Mouse (Mus musculus) liver, adult 2 months (tissue): ENCODE data around the gene Tmco4. TPM values are rescaled to one million over a fixed set of nuclear protein-coding genes. Genes with fewer than 3 reads are reported as not detected.

Experiments
- DNase-seq: peaks from one replicate; pipeline ENCODE4 v3.0.0-alpha.2; 2011; ENCODE audit warnings: low read depth, low spot score; ENCODE audit errors: extremely low read depth
- H3K27ac ChIP-seq: fragments of 200-500 bp; replicated peaks from 2 replicates; pipeline ENCODE4 v1.5.1; 2012; ENCODE audit warnings: low read depth, mild to moderate bottlenecking, control low read depth, inconsistent platforms, low read length; ENCODE audit not compliant: insufficient read depth
- H3K27me3 ChIP-seq: fragments of 200-500 bp; 2 replicates; pipeline ENCODE4 v1.6.1; 2012; ENCODE audit warnings: mild to moderate bottlenecking, moderate library complexity, low read length, inconsistent platforms; ENCODE audit not compliant: control insufficient read depth, insufficient read depth
- H3K36me3 ChIP-seq: fragments of 200-500 bp; 2 replicates; pipeline ENCODE4 v1.6.1; 2012; ENCODE audit warnings: low read length, inconsistent platforms; ENCODE audit not compliant: control insufficient read depth, insufficient read depth
- H3K4me1 ChIP-seq: fragments of 200-500 bp; 2 replicates; pipeline ENCODE4 v1.6.1; 2011; ENCODE audit warnings: low read length; ENCODE audit not compliant: control insufficient read depth, insufficient read depth
- H3K4me3 ChIP-seq: fragments of 200-500 bp; 2 replicates; pipeline ENCODE4 v1.5.1; 2011; ENCODE audit warnings: low read depth, mild to moderate bottlenecking, control low read depth, low read length, moderate library complexity; ENCODE audit not compliant: insufficient read depth
- H3K79me2 ChIP-seq: fragments of 200-500 bp; 2 replicates; pipeline ENCODE4 v1.6.1; 2012; ENCODE audit warnings: inconsistent platforms, mild to moderate bottlenecking, low read length, moderate library complexity; ENCODE audit not compliant: control insufficient read depth, insufficient read depth
- H3K9ac ChIP-seq: fragments of 200-500 bp; 2 replicates; pipeline ENCODE4 v1.6.1; 2012; ENCODE audit warnings: low read depth, mild to moderate bottlenecking, control low read depth, inconsistent platforms, low read length
- CTCF ChIP-seq: fragments of 200-500 bp; IDR thresholded peaks from 2 replicates; pipeline ENCODE4 v1.5.1; 2011; ENCODE audit warnings: low read depth, low read length, control low read depth
- POLR2A ChIP-seq: fragments of 200-500 bp; IDR thresholded peaks from 2 replicates; pipeline ENCODE4 v1.6.1; 2011; ENCODE audit warnings: low read length, control low read depth; ENCODE audit not compliant: insufficient read depth; ENCODE audit errors: extremely low read depth
- WGBS: fragments of 180-500 bp; shearing (Covaris S2); methylation state at CpG from one replicate; pipeline ENCODE4 v1.1.7; 2018; 5-methylcytosine and 5-hydroxymethylcytosine counted together
- polyA plus RNA-seq: library from polyadenylated mRNA; depleted of rRNA; stranded (reverse); fragments of >200 nt; gene quantifications from 2 replicates; pipeline ENCODE4 v1.2.3, GENCODE M21; 2012
- total RNA-seq: library from RNA; depleted of rRNA; stranded (reverse); fragments of >200 nt; gene quantifications from 2 replicates; pipeline ENCODE4 v1.2.3, GENCODE M21; 2014

Tmco4 gene
- total and polyA plus RNA-seq, 2 experiments: 10.2 to 15.3 TPM

DNA sequence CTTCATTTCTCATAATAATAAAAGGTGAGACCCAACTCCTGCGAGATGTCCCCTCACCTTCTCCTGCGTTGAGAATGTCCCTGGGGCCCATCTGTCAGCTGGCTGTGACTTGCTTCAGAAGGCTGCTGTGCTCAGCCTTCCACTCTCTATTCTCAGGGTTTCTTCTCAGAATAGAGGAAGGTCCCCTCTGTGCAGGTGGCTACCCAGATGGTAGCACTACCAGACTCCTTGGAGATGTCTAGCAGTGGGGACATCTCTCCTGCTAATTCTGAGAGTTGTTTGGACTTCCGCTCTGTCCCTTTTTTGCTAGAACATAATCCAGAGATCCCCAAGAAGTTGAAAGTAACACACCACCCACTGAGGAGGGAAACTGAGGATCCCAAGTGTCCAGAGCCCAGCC, 62.3 kb downstream of the Tmco4 start:
- H3K4me1 ChIP-seq: no peaks in the 10 kb centered on the region
- WGBS: 97% methylated on average over 3 of the region's 3 CpGs
- no peaks in the 10 kb centered on the region for H3K79me2 ChIP-seq
- H3K27ac ChIP-seq: no peak overlapping the region
- H3K36me3 ChIP-seq: peaks cover 2% of the 10 kb centered on the region
- H3K4me3 ChIP-seq: no peak overlapping the region
- TF ChIP-seq POLR2A (no peak), CTCF (no peak)
- H3K9ac ChIP-seq: no peak overlapping the region
- no peak for DNase-seq
- no peaks in the 10 kb centered on the region for H3K27me3 ChIP-seq

GRCm38 (mm10) chr4:139035799-139036198, 63.1 kb downstream of the Tmco4 start:
- 90% methylated on average over 3 of the region's 3 CpGs for WGBS
- Histone ChIP-seq H3K4me3 (no peak overlapping the region), H3K36me3 (peaks cover 2% of the 10 kb centered on the region), H3K27ac (no peak overlapping the region), H3K4me1 (no peaks in the 10 kb centered on the region), H3K27me3 (no peaks in the 10 kb centered on the region), H3K9ac (no peak overlapping the region), H3K79me2 (no peaks in the 10 kb centered on the region)
- DNase-seq: peak; percentile 15
- TF ChIP-seq POLR2A (no peak), CTCF (no peak)

DNA sequence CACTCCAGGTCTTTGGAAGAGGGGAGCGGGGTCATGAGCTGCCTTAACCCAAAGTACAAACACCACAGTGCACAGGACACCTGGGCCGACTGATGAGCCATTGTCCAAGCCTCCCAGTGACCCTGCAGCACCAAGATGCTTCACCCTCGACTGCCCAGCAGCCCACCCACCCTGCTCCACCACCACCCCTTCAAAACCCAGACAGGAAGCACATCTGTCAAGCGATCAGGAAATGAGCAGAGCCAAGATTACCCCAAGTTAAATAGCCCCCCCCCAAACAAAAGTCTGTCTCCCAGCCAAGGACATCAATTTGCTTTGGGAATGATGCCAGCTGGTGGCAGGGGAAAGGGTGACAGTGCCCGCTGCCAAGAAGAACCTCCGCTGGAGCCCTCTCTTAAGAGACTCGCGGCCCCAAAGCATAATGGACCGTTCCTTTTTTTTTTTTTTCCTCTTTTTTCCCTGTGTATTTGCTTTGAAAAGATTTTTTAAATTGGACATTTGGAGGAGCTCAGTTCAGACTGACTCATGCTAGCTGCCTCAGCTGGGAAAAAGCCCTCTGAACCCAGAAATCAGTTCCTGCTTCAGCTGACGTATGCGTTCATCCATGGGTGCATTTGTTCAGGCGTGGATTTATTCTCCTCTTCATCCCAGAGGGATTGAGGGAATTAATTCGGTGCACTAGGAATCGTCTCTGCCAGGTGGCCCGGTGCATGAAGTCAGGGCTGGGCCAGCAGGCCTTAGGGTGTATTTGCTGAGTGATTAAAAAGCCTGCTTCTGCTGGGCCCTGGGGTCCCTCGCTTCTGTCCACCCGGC, 65.3 kb downstream of the Tmco4 start:
- WGBS: 55% methylated on average over 17 of the region's 17 CpGs
- peak; percentile 9 for DNase-seq
- TF ChIP-seq CTCF: no peak
- no peak for TF ChIP-seq POLR2A
- Histone ChIP-seq H3K4me1 (no peaks in the 10 kb centered on the region), H3K36me3 (peaks cover 2% of the 10 kb centered on the region), H3K79me2 (no peaks in the 10 kb centered on the region), H3K9ac (no peak overlapping the region), H3K4me3 (no peak overlapping the region), H3K27ac (no peak overlapping the region), H3K27me3 (no peaks in the 10 kb centered on the region)

DNA sequence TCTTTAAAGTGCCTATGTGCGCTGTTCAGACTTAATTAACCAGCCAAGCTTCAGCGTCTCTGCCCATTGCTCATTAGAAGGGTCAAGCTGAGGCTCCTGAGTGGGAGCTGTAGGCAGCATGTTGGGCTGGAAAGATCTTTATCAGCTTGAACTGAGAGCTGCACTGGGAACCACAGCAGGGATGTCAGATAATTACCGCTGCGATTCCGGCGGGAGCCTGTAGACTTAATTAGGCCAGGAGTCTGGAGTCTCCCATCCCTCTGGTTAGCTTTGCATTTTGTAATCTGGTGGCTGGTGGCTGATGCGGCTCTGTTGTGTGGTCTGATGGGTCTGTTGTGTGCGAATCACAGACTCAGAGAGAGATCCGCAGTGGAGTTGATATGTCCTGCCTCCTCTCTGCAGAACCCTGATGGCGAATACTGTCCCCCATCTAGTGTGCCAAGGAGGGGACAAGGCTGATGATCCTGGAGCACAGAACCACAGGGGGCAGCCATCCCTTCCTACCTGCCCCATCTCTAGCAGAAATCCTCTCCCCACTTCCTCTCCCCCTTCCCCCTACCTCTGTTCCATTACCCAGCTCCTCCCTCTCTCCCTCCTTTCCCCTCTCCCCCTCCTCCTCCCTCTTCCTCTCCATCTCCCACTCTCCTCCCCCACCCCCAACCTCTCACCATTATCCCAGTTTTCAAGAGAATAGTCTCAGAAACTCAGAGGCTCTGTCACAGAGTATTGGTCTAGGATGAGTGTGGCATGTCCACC, 67.6 kb downstream of the Tmco4 start:
- Histone ChIP-seq H3K27ac (no peak overlapping the region), H3K27me3 (no peaks in the 10 kb centered on the region), H3K36me3 (peaks cover 2% of the 10 kb centered on the region), H3K4me1 (no peaks in the 10 kb centered on the region), H3K79me2 (no peaks in the 10 kb centered on the region), H3K9ac (no peak overlapping the region), H3K4me3 (no peak overlapping the region)
- no peak for TF ChIP-seq POLR2A
- no peak for TF ChIP-seq CTCF
- WGBS: 82% methylated on average over 10 of the region's 10 CpGs
- DNase-seq: no peak

DNA sequence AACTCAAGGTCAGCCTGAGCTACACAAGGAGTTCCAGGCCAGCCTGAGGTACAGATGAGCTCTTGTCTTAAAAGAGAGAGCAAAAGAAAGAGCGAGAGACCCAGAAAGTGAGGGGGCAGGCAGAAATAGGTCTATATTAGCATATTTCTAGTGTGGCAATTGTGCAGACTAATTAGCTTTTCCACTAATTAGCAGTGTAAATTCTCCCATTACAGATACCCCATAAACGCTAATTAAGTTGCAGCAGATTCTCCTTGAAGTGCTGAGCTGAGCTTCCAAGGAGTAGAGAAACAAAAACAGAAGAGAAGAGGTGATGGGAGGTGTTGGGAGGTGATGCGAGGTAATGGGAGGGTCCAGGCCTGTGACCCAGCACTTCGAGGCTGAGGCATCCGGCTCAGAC, 69.9 kb downstream of the Tmco4 start:
- Histone ChIP-seq H3K4me1 (no peaks in the 10 kb centered on the region), H3K4me3 (no peak overlapping the region), H3K9ac (no peak overlapping the region), H3K27ac (no peak overlapping the region), H3K27me3 (no peaks in the 10 kb centered on the region), H3K36me3 (no peaks in the 10 kb centered on the region), H3K79me2 (no peaks in the 10 kb centered on the region)
- 90% methylated on average over 5 of the region's 5 CpGs for WGBS
- no peak for DNase-seq
- TF ChIP-seq POLR2A: no peak
- no peak for TF ChIP-seq CTCF
